Mouse (Mus musculus) MEL (cell line): ENCODE results near the gene Git1. TPM values are rescaled to one million over a fixed set of nuclear protein-coding genes. Genes with fewer than 3 reads are reported as not detected.
A peak's percentile ranks its signal among the peaks of the same experiment; 100 is the strongest.

ENCODE experiments used
- DNase-seq: peaks from one replicate; pipeline ENCODE4 v3.0.0; 2011; ENCODE audit warnings: low read depth, low spot score
- H3K27ac ChIP-seq: 2 replicates; pipeline ENCODE4 v1.5.1; 2012; ENCODE audit warnings: low read depth, mild to moderate bottlenecking, control low read depth, low read length, moderate library complexity; ENCODE audit not compliant: control insufficient read depth
- H3K27me3 ChIP-seq, 2 experiments: fragments of 150-350 bp in 1 of 2; sonication (generic) in 1 of 2; 2 replicates each; pipeline ENCODE4 v1.6.1; 2012; ENCODE audit warnings: low read length in 2 of 2, mild to moderate bottlenecking in 2 of 2, improper control_type of control experiment in 1 of 2, moderate library complexity in 1 of 2; ENCODE audit not compliant: insufficient read depth in 2 of 2, control insufficient read depth in 1 of 2
- H3K36me3 ChIP-seq, 2 experiments: 2 replicates each; pipeline ENCODE4 v1.6.1; 2012 to 2014; ENCODE audit warnings: low read length in 2 of 2, improper control_type of control experiment in 1 of 2, inconsistent platforms in 1 of 2, mild to moderate bottlenecking in 1 of 2; ENCODE audit not compliant: insufficient read depth in 2 of 2, control insufficient read depth in 1 of 2
- H3K4me1 ChIP-seq, 2 experiments: fragments of 150-350 bp in 1 of 2; sonication (generic) in 1 of 2; 2 replicates each; pipeline ENCODE4 v1.6.1; 2012; ENCODE audit warnings: low read length in 2 of 2, improper control_type of control experiment in 1 of 2, mild to moderate bottlenecking in 1 of 2; ENCODE audit not compliant: insufficient read depth in 2 of 2, control insufficient read depth in 1 of 2
- H3K4me3 ChIP-seq, 2 experiments: fragments of 150-350 bp in 1 of 2; sonication (generic) in 1 of 2; 2 replicates each; pipeline ENCODE4 v1.5.1; 2012; ENCODE audit warnings: low read depth in 2 of 2, low read length in 2 of 2, mild to moderate bottlenecking in 2 of 2, moderate library complexity in 2 of 2, control low read depth in 1 of 2, improper control_type of control experiment in 1 of 2; ENCODE audit not compliant: control insufficient read depth in 1 of 2, insufficient read depth in 1 of 2
- H3K79me2 ChIP-seq: 2 replicates; pipeline ENCODE4 v1.6.1; 2012; ENCODE audit warnings: mild to moderate bottlenecking, low read length, moderate library complexity; ENCODE audit not compliant: control insufficient read depth, poor library complexity, insufficient read depth
- H3K9ac ChIP-seq: 2 replicates; pipeline ENCODE4 v1.6.1; 2012; ENCODE audit warnings: low read depth, mild to moderate bottlenecking, control low read depth, low read length, moderate library complexity; ENCODE audit not compliant: control insufficient read depth, poor library complexity, severe bottlenecking
- H3K9me3 ChIP-seq: fragments of 150-350 bp; sonication (generic); replicated peaks from 2 replicates; pipeline ENCODE4 v1.6.1; 2012; ENCODE audit warnings: mild to moderate bottlenecking, low read length, improper control_type of control experiment, moderate library complexity; ENCODE audit not compliant: insufficient read depth
- CTCF ChIP-seq, 3 experiments: IDR thresholded peaks in 2 of 3; conservative IDR thresholded peaks in 1 of 3; 2 replicates each; pipeline ENCODE4 v1.5.1; 2011 to 2012; ENCODE audit warnings: low read length in 3 of 3, low read depth in 2 of 3, mild to moderate bottlenecking in 2 of 3, improper control_type of control experiment in 1 of 3, inconsistent platforms in 1 of 3, mixed read lengths in 1 of 3, moderate library complexity in 1 of 3; ENCODE audit not compliant: control insufficient read depth in 1 of 3, insufficient read depth in 1 of 3, poor library complexity in 1 of 3, severe bottlenecking in 1 of 3
- GATA1 ChIP-seq: IDR thresholded peaks from 2 replicates; pipeline ENCODE4 v1.6.1; 2011; ENCODE audit warnings: low read depth, low read length, improper control_type of control experiment
- HCFC1 ChIP-seq: IDR thresholded peaks from 2 replicates; pipeline ENCODE4 v1.6.1; 2012; ENCODE audit warnings: low read depth, mild to moderate bottlenecking, inconsistent platforms, low read length, improper control_type of control experiment, moderate library complexity
- JUND ChIP-seq: IDR thresholded peaks from 2 replicates; pipeline ENCODE4 v1.6.1; 2011; ENCODE audit warnings: low read depth, mild to moderate bottlenecking, improper control_type of control experiment, low read length
- KAT2A ChIP-seq: conservative IDR thresholded peaks from 2 replicates; pipeline ENCODE4 v1.6.1; 2012; ENCODE audit warnings: low read depth, low read length, improper control_type of control experiment, inconsistent platforms
- MYC ChIP-seq: IDR thresholded peaks from 2 replicates; pipeline ENCODE4 v1.6.1; 2011; ENCODE audit warnings: low read depth, mild to moderate bottlenecking, low read length, improper control_type of control experiment, moderate library complexity
- RAD21 ChIP-seq: IDR thresholded peaks from 2 replicates; pipeline ENCODE4 v1.6.1; 2011; ENCODE audit warnings: mild to moderate bottlenecking, low read depth, low read length, improper control_type of control experiment
- SIN3A ChIP-seq: IDR thresholded peaks from 2 replicates; pipeline ENCODE4 v1.6.1; 2012; ENCODE audit warnings: low read length, improper control_type of control experiment, inconsistent platforms
- USF1 ChIP-seq: IDR thresholded peaks from 2 replicates; pipeline ENCODE4 v1.6.1; 2014; ENCODE audit warnings: low read depth, mild to moderate bottlenecking, inconsistent platforms, low read length, improper control_type of control experiment, moderate library complexity
- polyA plus RNA-seq, 2 experiments: library from polyadenylated mRNA; stranded (reverse) in 1 of 2; unstranded in 1 of 2; fragments of >175 nt in 1 of 2; fragments of >200 nt in 1 of 2; gene quantifications; 2 replicates each; pipeline versions ENCODE4 v1.2.1 to v1.2.4; 2012; ENCODE audit warnings: low replicate concordance in 2 of 2, low read depth in 1 of 2; ENCODE audit not compliant: insufficient read length in 2 of 2, insufficient read depth in 1 of 2, missing spikeins in 1 of 2
- total RNA-seq: library from RNA; depleted of rRNA; stranded (reverse); fragments of 300-350 nt; gene quantifications from 2 replicates; pipeline ENCODE4 v1.2.3, GENCODE M21; 2012

Gene Git1
- total and polyA plus RNA-seq, 3 experiments = 33.1 to 81.4 TPM; not detected in 1

DNA sequence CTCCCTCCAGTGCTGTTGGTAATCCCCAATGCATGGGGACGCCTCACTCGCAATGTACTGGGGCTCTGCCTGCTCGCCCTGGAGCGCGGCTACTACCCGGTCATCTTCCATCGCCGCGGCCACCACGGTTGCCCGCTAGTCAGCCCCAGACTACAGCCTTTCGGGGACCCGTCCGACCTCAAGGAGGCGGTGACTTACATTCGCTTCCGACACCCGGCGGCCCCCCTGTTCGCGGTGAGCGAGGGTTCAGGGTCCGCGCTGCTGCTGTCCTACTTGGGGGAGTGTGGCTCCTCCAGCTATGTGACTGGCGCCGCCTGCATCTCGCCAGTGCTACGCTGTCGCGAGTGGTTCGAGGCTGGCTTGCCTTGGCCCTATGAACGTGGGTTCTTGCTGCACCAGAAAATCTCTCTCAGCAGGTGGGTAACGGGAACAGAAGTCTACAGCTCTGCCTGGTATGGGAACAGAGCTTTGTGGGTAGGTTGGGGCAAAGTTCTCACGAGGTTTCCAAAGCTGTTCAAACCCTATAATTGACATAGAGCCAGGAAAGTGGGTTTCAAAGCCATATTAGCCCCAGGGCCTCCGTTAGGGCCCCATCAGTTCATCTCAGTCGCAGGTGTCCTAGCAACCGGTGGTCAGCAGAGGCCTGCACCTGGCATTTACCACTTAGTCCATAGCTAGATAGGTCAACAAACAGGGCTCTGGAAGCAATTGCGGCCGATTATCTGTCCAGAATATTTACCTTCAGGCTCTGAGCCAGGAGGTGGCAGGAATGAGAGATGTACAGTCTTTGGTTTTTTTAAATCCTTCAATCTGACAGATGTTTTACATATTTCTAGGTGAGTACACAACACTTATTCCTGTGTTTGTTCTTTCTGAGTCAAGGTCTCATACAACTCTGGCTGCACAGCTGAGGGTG lies 22.5 kb downstream of the Git1 start, which contains the start of gene Trp53i13:
Trp53i13 (minus strand) TSS at position 344 of the 916 bp plus-strand sequence.
- Histone ChIP-seq H3K9ac (peak within 1 kb of the TSS; percentile 84), H3K27ac (no peak within 1 kb of the TSS), H3K9me3 (no peaks in the 10 kb centered on the region), H3K36me3 (peaks cover 0 to 21% of the 10 kb centered on the region in 2 experiments; a peak in 2 of 4 replicates), H3K4me1 (peaks cover 6 to 28% of the 10 kb centered on the region in 2 experiments), H3K79me2 (peaks cover 2% of the 10 kb centered on the region; the same call in 1 of the 2 replicates), H3K27me3 (no peaks in the 10 kb centered on the region), H3K4me3 (peak within 1 kb of the TSS; percentile 85 to 96)
- no peak for TF ChIP-seq RAD21
- TF ChIP-seq JUND = no peak
- TF ChIP-seq KAT2A = no peak
- no peak for TF ChIP-seq USF1
- no peak; the same call in 1 of the 2 replicates for TF ChIP-seq HCFC1
- no peak for TF ChIP-seq CTCF (IDR thresholded peaks at IDR 0.05 in 2 of 3, conservative IDR thresholded peaks at IDR 0.05 in 1 of 3; ENCODE audit: control insufficient read depth in 1 of 3, insufficient read depth in 1 of 3, low read depth in 2 of 3, low read length in 3 of 3, poor library complexity in 1 of 3, severe bottlenecking in 1 of 3)
- DNase-seq = peak; percentile 59

DNA sequence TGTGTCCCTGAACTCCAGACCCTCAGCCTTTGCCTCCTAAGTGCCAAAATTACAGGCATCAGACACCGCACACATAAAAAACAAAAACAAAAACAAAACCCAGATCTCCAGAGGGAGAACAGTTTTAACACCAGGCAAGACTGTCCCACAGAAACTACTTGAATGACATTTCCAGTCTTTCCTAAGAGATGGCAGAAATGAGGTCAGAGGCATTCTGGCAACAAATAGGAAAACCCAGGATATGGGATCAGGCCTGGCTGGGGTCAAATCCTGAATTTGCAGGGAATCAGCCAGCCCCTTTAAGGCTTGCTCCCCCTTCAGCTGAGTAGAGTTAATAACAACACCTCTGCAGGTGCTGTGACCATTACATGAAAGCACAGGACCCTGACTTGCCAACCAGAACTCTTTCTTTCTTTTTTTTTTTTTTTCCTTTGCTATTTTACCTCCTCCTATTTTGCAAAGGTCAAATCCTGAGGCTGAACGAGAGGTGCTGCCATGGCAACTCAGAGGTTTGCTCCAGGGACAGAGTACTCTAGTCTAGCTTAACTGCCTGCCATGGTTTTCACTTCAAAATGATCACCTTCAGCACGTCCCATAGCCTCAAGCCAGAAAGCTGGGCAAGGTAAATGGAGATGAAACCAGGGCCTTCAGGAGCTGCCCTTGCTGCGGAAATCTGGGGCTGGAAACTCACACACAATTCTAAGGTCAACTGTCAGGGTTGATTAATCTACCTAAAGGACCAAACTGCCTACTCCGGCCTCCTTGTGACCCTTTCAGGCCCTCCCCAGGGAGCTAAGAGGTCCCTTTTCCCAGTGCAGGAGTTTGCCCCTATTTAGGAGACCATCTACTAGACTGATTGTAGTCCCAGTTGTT lies 23.4 kb downstream of the Git1 start:
- H3K9ac ChIP-seq = no peak overlapping the region
- H3K27ac ChIP-seq = no peak overlapping the region
- H3K4me1 ChIP-seq = peaks cover 12 to 32% of the 10 kb centered on the region in 2 experiments
- no peak overlapping the region for H3K4me3 ChIP-seq
- H3K9me3 ChIP-seq = no peaks in the 10 kb centered on the region
- DNase-seq = no peak
- no peaks in the 10 kb centered on the region for H3K27me3 ChIP-seq
- H3K36me3 ChIP-seq = peaks cover 0 to 27% of the 10 kb centered on the region in 2 experiments; a peak in 2 of 4 replicates
- TF ChIP-seq JUND (no peak), CTCF (IDR thresholded peaks at IDR 0.05 in 2 of 3, conservative IDR thresholded peaks at IDR 0.05 in 1 of 3; ENCODE audit: control insufficient read depth in 1 of 3, insufficient read depth in 1 of 3, low read depth in 2 of 3, low read length in 3 of 3, poor library complexity in 1 of 3, severe bottlenecking in 1 of 3) (peak in 1 of 3 experiments; percentile 11; a peak in 1 of 6 replicates), GATA1 (no peak), SIN3A (no peak), MYC (no peak)
- peaks cover 2% of the 10 kb centered on the region; the same call in 1 of the 2 replicates for H3K79me2 ChIP-seq
